Mouse (Mus musculus): ENCODE data around the gene Ctdnep1.

Ctdnep1 gene

GRCm38 (mm10) chr11:69981141-69981762 lies at the start of gene Ctdnep1:
Gene Ctdnep1, plus strand, starts transcription at chr11:69981156.
- DNase-seq (ENCODE audit: low spot score): no peak

GRCm38 (mm10) chr11:69931769-69932168 lies 49.2 kb upstream of the Ctdnep1 start:
- DNase-seq (ENCODE audit: low spot score): no peak

GRCm38 (mm10) chr11:69932254-69932653 lies 48.7 kb upstream of the Ctdnep1 start:
- DNase-seq (ENCODE audit: low spot score): no peak

GRCm38 (mm10) chr11:69933066-69933465 lies 47.9 kb upstream of the Ctdnep1 start:
- DNase-seq (ENCODE audit: low spot score): no peak

GRCm38 (mm10) chr11:69934169-69934568 lies 46.8 kb upstream of the Ctdnep1 start:
- peak; percentile 91 for DNase-seq (ENCODE audit: low spot score)

- no peak for DNase-seq (ENCODE audit: low spot score)
Measured at GRCm38 (mm10) chr11:69934681-69935080, 46.3 kb upstream of the Ctdnep1 start.

GRCm38 (mm10) chr11:69935137-69935879 lies 45.6 kb upstream of the Ctdnep1 start, which contains the start of gene Ybx2:
Gene Ybx2, plus strand, starts transcription at chr11:69935796.
- DNase-seq (ENCODE audit: low spot score): peak; percentile 82

GRCm38 (mm10) chr11:69936156-69936555 lies 44.8 kb upstream of the Ctdnep1 start:
- no peak for DNase-seq (ENCODE audit: low spot score)

- DNase-seq (ENCODE audit: low spot score): no peak
Measured at GRCm38 (mm10) chr11:69936714-69937347, 44.1 kb upstream of the Ctdnep1 start.

GRCm38 (mm10) chr11:69937385-69937784 lies 43.6 kb upstream of the Ctdnep1 start:
- DNase-seq (ENCODE audit: low spot score): no peak

- no peak for DNase-seq (ENCODE audit: low spot score)
Measured at GRCm38 (mm10) chr11:69937834-69938233, 43.1 kb upstream of the Ctdnep1 start.

GRCm38 (mm10) chr11:69938401-69938979 lies 42.5 kb upstream of the Ctdnep1 start:
- no peak for DNase-seq (ENCODE audit: low spot score)

GRCm38 (mm10) chr11:69939181-69939580 lies 41.8 kb upstream of the Ctdnep1 start:
- no peak for DNase-seq (ENCODE audit: low spot score)

GRCm38 (mm10) chr11:69939731-69940130 lies 41.2 kb upstream of the Ctdnep1 start:
- no peak for DNase-seq (ENCODE audit: low spot score)

- DNase-seq (ENCODE audit: low spot score): no peak
Measured at GRCm38 (mm10) chr11:69940962-69941361, 40.0 kb upstream of the Ctdnep1 start.

GRCm38 (mm10) chr11:69945216-69945615 lies 35.7 kb upstream of the Ctdnep1 start:
- DNase-seq (ENCODE audit: low spot score): no peak

GRCm38 (mm10) chr11:69945997-69946891 lies 34.7 kb upstream of the Ctdnep1 start:
- no peak for DNase-seq (ENCODE audit: low spot score)

- no peak for DNase-seq (ENCODE audit: low spot score)
Measured at GRCm38 (mm10) chr11:69947337-69948065, 33.5 kb upstream of the Ctdnep1 start.

GRCm38 (mm10) chr11:69948066-69948762 lies 32.7 kb upstream of the Ctdnep1 start, which contains the start of gene Slc2a4:
Gene Slc2a4, minus strand, starts transcription at chr11:69948188.
- peak; percentile 74 for DNase-seq (ENCODE audit: low spot score)

- DNase-seq (ENCODE audit: low spot score): peak; percentile 87
Measured at GRCm38 (mm10) chr11:69948763-69949150, 32.2 kb upstream of the Ctdnep1 start.

Measured in layer of hippocampus, adult 11-12 months (tissue).